In the genomic region with DNA sequence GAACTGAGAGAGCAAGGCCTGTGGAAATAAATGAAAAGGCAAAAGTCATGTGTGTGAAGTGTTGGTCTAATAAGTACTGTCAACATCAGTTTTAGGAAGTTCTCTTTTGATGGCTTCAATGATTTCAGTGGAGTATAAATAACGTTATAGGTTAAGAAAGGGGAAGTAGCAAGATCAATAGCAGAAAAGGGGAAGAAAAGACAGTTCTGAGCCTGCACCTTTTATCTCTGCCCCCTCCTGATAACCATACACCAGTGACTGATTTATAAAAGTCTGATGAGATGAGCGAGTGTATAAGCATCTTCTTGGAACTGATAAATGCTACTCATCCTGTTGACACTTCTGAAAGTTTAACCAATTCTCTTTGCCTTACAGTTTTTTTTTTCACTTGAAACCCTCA, we compare ENCODE assay signal across 19 mouse cellular contexts.
"Had no signal": no experiment of that assay in that cellular context is flagged by ENCODE, and none has a peak within 500 bp of the region (broad histone marks: within the 10 kb centered on the region; RNA-seq: fewer than 3 reads in every experiment).

No protein-coding gene starts in this region.

- H3K36me3 ChIP-seq: liver, embryonic 15.5 days; lung, embryonic 15.5 days had no signal

- H3K27ac ChIP-seq: liver, embryonic 15.5 days; lung, embryonic 15.5 days; macrophage; midbrain, embryonic 13.5 days; midbrain, embryonic 15.5 days; neural tube, embryonic 12.5 days had no signal

- H3K4me1 ChIP-seq: liver, embryonic 15.5 days; lung, embryonic 15.5 days; megakaryocyte, embryonic 14.5 days; midbrain, embryonic 13.5 days; midbrain, embryonic 15.5 days; neural tube, embryonic 12.5 days had no signal

- DNase-seq: liver, postnatal 0 days; lung, adult 2 months; lung, postnatal 14 days; lung, postnatal 36 days; right cerebral cortex, postnatal 25 days; right cerebral cortex, postnatal 4 days; spleen, adult 18-20 months; thymus, adult 18-20 months; thymus, postnatal 14 days; thymus, postnatal 36 days had no signal

- H3K9me3 ChIP-seq: liver, embryonic 15.5 days; lung, embryonic 15.5 days; megakaryocyte, embryonic 14.5 days; midbrain, embryonic 13.5 days; midbrain, embryonic 15.5 days; neural tube, embryonic 12.5 days had no signal

- H3K9ac ChIP-seq: liver, embryonic 15.5 days; liver, postnatal 0 days; lung, embryonic 15.5 days; midbrain, embryonic 13.5 days; midbrain, embryonic 15.5 days; neural tube, embryonic 12.5 days had no signal

- H3K4me3 ChIP-seq: liver, embryonic 15.5 days; lung, embryonic 15.5 days; megakaryocyte, embryonic 14.5 days; midbrain, embryonic 13.5 days; midbrain, embryonic 15.5 days; neural tube, embryonic 12.5 days had no signal

- H3K27me3 ChIP-seq: liver, embryonic 15.5 days; lung, embryonic 15.5 days; megakaryocyte, embryonic 14.5 days; midbrain, embryonic 13.5 days; midbrain, embryonic 15.5 days; neural tube, embryonic 12.5 days had no signal

- ATAC-seq: liver, postnatal 0 days; lung, postnatal 0 days; midbrain, embryonic 13.5 days; midbrain, embryonic 15.5 days had no signal

- H3K4me2 ChIP-seq: liver, embryonic 15.5 days; lung, embryonic 15.5 days; midbrain, embryonic 11.5 days; midbrain, embryonic 13.5 days; midbrain, embryonic 15.5 days; neural tube, embryonic 12.5 days had no signal
